Mouse (Mus musculus): Measurements from ENCODE around the gene Ntng2. TPM values are rescaled to one million over a fixed set of nuclear protein-coding genes. Genes with fewer than 3 reads are reported as not detected.

The Ntng2 gene
- polyA plus RNA-seq, 1 experiment from 2014 or later, result not detected

DNA sequence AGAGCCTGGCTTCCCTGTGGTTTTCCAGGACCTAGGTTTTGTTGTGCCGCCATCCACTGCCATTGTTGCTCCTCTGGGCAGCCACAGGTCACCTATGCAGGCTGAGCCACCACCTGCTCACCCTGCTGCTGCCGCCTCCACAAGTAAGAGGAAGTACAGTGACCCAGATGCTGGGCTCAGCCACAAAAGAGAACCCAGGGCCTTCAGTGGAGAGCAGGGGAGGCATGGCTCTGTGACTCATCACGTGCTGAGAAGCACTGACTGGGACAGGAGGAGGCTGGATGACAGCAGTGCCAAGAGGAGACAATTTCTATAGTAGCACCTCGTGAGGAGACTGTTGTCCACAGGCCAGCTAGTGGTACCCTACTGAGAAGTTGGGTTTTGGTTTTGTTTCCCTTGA lies 73.0 kb downstream of the Ntng2 start:
- Histone ChIP-seq H3K9me3 (replicated peaks) (no peaks in the 10 kb centered on the region), H3K27ac (no peak overlapping the region), H3K27me3 (replicated peaks) (no peaks in the 10 kb centered on the region), H3K4me1 (no peaks in the 10 kb centered on the region), H3K36me3 (peaks cover 64% of the 10 kb centered on the region), H3K4me2 (no peak overlapping the region), H3K9ac (no peak overlapping the region), H3K4me3 (no peak overlapping the region)
- no peak for ATAC-seq
- 64% methylated on average over 4 of the region's 4 CpGs for WGBS (ENCODE audit: insufficient replicate concordance)

DNA sequence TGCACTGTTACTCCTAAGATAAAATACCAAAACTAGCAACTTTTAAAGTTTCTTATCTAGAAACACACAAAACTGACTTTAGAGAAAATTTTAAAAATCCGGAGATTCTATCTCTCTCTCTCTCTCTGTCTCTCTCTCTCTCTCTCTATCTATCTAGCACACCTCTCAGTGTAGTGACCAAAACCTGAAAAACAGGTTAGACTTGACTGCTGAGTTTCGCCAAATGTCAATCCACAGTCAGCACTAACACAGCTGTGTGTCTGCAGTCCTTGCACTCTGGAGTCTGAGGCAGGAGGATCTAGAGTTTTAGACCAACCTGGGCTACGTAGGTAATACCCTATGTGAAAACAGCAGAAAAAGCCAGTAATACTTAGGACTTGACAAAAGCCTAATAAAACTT lies 77.9 kb downstream of the Ntng2 start:
- H3K36me3 ChIP-seq, result peaks cover 93% of the 10 kb centered on the region

GRCm38 (mm10) chr2:29168067-29168466 lies 84.7 kb downstream of the Ntng2 start:
- H3K36me3 ChIP-seq, result peaks cover 85% of the 10 kb centered on the region
- no peak overlapping the region for H3K4me2 ChIP-seq
- no peak overlapping the region for H3K9ac ChIP-seq
- H3K27ac ChIP-seq, result no peak overlapping the region
- no peak for ATAC-seq
- H3K9me3 ChIP-seq (replicated peaks), result no peaks in the 10 kb centered on the region
- no peak overlapping the region for H3K4me3 ChIP-seq
- no peaks in the 10 kb centered on the region for H3K4me1 ChIP-seq
- no peaks in the 10 kb centered on the region for H3K27me3 ChIP-seq (replicated peaks)
- WGBS (ENCODE audit: insufficient replicate concordance), result 79% methylated on average over 5 of the region's 5 CpGs

More for the DNA sequence above, 77.9 kb downstream of the Ntng2 start:
- Histone ChIP-seq H3K27ac (no peak overlapping the region), H3K9ac (no peak overlapping the region), H3K27me3 (replicated peaks) (no peaks in the 10 kb centered on the region), H3K4me1 (no peaks in the 10 kb centered on the region), H3K4me2 (no peak overlapping the region), H3K4me3 (no peak overlapping the region), H3K9me3 (replicated peaks) (no peaks in the 10 kb centered on the region)
- WGBS (ENCODE audit: insufficient replicate concordance), result 71% methylated on average over 3 of the region's 3 CpGs
- ATAC-seq, result no peak

GRCm38 (mm10) chr2:29151941-29152340 lies 100.9 kb downstream of the Ntng2 start:
- H3K4me2 ChIP-seq, result no peak overlapping the region
- no peak overlapping the region for H3K4me3 ChIP-seq
- H3K4me1 ChIP-seq, result no peaks in the 10 kb centered on the region
- H3K36me3 ChIP-seq, result peaks cover 86% of the 10 kb centered on the region
- no peaks in the 10 kb centered on the region for H3K9me3 ChIP-seq (replicated peaks)
- H3K27ac ChIP-seq, result no peak overlapping the region
- H3K27me3 ChIP-seq (replicated peaks), result no peaks in the 10 kb centered on the region
- WGBS (ENCODE audit: insufficient replicate concordance), result 80% methylated on average over 2 of the region's 2 CpGs
- H3K9ac ChIP-seq, result no peak overlapping the region
- ATAC-seq, result no peak

Other genes starting within 250 kb of the Ntng2 start
- 0.12 and 0.30 TPM in 2 replicates for gene Cfap77, start 197.9 kb downstream of the Ntng2 start, polyA plus RNA-seq (2016; fragmentation: Nextera tagmentation; extraction: Ambion mirVana)
- 7.9 and 8.4 TPM in 2 replicates for gene Ttf1, start 192.7 kb downstream of the Ntng2 start, polyA plus RNA-seq (2016; fragmentation: Nextera tagmentation; extraction: Ambion mirVana)
- 5.7 and 7.8 TPM in 2 replicates for gene Setx, start 128.8 kb downstream of the Ntng2 start, polyA plus RNA-seq (2016; fragmentation: Nextera tagmentation; extraction: Ambion mirVana)
- gene Med27, start 93.8 kb upstream of the Ntng2 start, polyA plus RNA-seq (2016; fragmentation: Nextera tagmentation; extraction: Ambion mirVana), result 28.9 and 30.9 TPM in 2 replicates

All from liver, embryonic 12.5 days (tissue).